Comparison of ENCODE assay signal across 24 mouse cellular contexts in genomic region chr11:100561748-100562147, GRCm38 (mm10). TPM values are rescaled to one million over a fixed set of nuclear protein-coding genes. Genes with fewer than 3 reads are reported as not detected.
"Had no signal": no experiment of that assay in that cellular context is flagged by ENCODE, and none has a peak within 500 bp of the region (broad histone marks: within the 10 kb centered on the region; RNA-seq: fewer than 3 reads in every experiment).

No protein-coding gene starts in this region.

- H3K9me3 ChIP-seq: limb, embryonic 10.5 days; limb, embryonic 13.5 days; liver, embryonic 12.5 days; liver, embryonic 15.5 days; lung, embryonic 15.5 days; midbrain, embryonic 12.5 days; midbrain, embryonic 15.5 days; neural tube, embryonic 13.5 days; stomach, embryonic 15.5 days had no signal

- H3K27ac ChIP-seq: kidney, postnatal 0 days; layer of hippocampus, adult 2 months; limb, embryonic 10.5 days; limb, embryonic 13.5 days; liver, embryonic 12.5 days; liver, embryonic 15.5 days; lung, embryonic 15.5 days; midbrain, embryonic 12.5 days; midbrain, embryonic 15.5 days; neural tube, embryonic 13.5 days; stomach, embryonic 15.5 days had no signal

- H3K9ac ChIP-seq: limb, embryonic 13.5 days; liver, embryonic 12.5 days; liver, embryonic 15.5 days; lung, embryonic 15.5 days; midbrain, embryonic 12.5 days; midbrain, embryonic 15.5 days; neural tube, embryonic 13.5 days; stomach, embryonic 15.5 days had no signal

- H3K27me3 ChIP-seq: limb, embryonic 13.5 days; liver, embryonic 15.5 days; lung, embryonic 15.5 days; midbrain, embryonic 12.5 days; midbrain, embryonic 15.5 days; neural tube, embryonic 13.5 days; stomach, embryonic 15.5 days had no signal

- H3K36me3 ChIP-seq: limb, embryonic 10.5 days; limb, embryonic 13.5 days; liver, embryonic 12.5 days; liver, embryonic 15.5 days; lung, embryonic 15.5 days; midbrain, embryonic 12.5 days; midbrain, embryonic 15.5 days; neural tube, embryonic 13.5 days; stomach, embryonic 15.5 days had no signal

- DNase-seq: kidney, adult 2 months; kidney, postnatal 25 days; layer of hippocampus, adult 9-11 months; liver; lung, adult 18-20 months; lung, postnatal 10 days; lung, postnatal 36 days; right cerebral cortex, postnatal 4 days; thymus, postnatal 25 days had no signal

- H3K4me1 ChIP-seq: limb, embryonic 13.5 days; liver, embryonic 12.5 days; liver, embryonic 15.5 days; lung, embryonic 15.5 days; megakaryocyte, embryonic 14.5 days; midbrain, embryonic 12.5 days; midbrain, embryonic 15.5 days; neural tube, embryonic 13.5 days; stomach, embryonic 15.5 days had no signal

- ATAC-seq: liver, embryonic 12.5 days; midbrain, embryonic 15.5 days had no signal

- H3K4me3 ChIP-seq: layer of hippocampus, adult 2 months; limb, embryonic 10.5 days; limb, embryonic 13.5 days; liver, embryonic 12.5 days; liver, embryonic 15.5 days; lung, embryonic 15.5 days; megakaryocyte, embryonic 14.5 days; midbrain, embryonic 12.5 days; midbrain, embryonic 15.5 days; myocyte; neural tube, embryonic 13.5 days; stomach, embryonic 15.5 days had no signal

- H3K4me2 ChIP-seq: limb, embryonic 13.5 days; liver, embryonic 12.5 days; liver, embryonic 15.5 days; lung, embryonic 15.5 days; midbrain, embryonic 12.5 days; midbrain, embryonic 15.5 days; neural tube, embryonic 13.5 days; stomach, embryonic 15.5 days had no signal

RNA-seq across cellular contexts. Expression of gene Ttc25, which starts 16.3 kb away (rescaled TPM):
- total RNA-seq: monocyte, adult 5-6 weeks had no signal
- polyA plus RNA-seq: large intestine, adult 2 months had no signal
